Mouse (Mus musculus): Measurements from ENCODE around the gene Flt1.

GRCm38 (mm10) chr5:147626944-147627343 lies 98.9 kb downstream of the Flt1 start:
- TF ChIP-seq CTCF (IDR thresholded peaks at IDR 0.05; ENCODE audit: low read depth) (no peak), EP300 (optimal IDR thresholded peaks at IDR 0.05) (no peak)

All from stomach, postnatal 0 days (tissue).